Mouse (Mus musculus) heart, postnatal 0 days (tissue): ENCODE results near the gene Casq1. TPM values are rescaled to one million over a fixed set of nuclear protein-coding genes. Genes with fewer than 3 reads are reported as not detected.

Experiments used
- ATAC-seq: fragments of 200-750 bp; cut with Nextera tagmentation; 2 replicates; pipeline ENCODE4 v1.8.0; 2017; ENCODE audit warnings: low read depth, moderate number of reproducible peaks, moderate library complexity; ENCODE audit not compliant: insufficient read depth
- DNase-seq: peaks from one replicate; pipeline ENCODE4 v3.0.0-alpha.2; 2016; ENCODE audit warnings: low spot score
- H3K27ac ChIP-seq: fragments of 300-500 bp; sonication (generic); 2 replicates; pipeline ENCODE4 v1.5.1; 2014; ENCODE audit warnings: low read depth, mild to moderate bottlenecking
- H3K27me3 ChIP-seq: fragments of 300-500 bp; sonication (generic); 2 replicates; pipeline ENCODE4 v1.6.1; 2014; ENCODE audit warnings: low read length, mixed read lengths; ENCODE audit not compliant: control insufficient read depth, insufficient read depth
- H3K36me3 ChIP-seq: fragments of 300-500 bp; sonication (generic); replicated peaks from 2 replicates; pipeline ENCODE4 v1.6.1; 2014; ENCODE audit warnings: low read length, mixed read lengths; ENCODE audit not compliant: control insufficient read depth, insufficient read depth
- H3K4me1 ChIP-seq: fragments of 300-500 bp; sonication (generic); 2 replicates; pipeline ENCODE4 v1.6.1; 2014; ENCODE audit warnings: antibody characterized with exemption; ENCODE audit not compliant: control insufficient read depth, insufficient read depth
- H3K4me2 ChIP-seq: fragments of 300-500 bp; sonication (generic); 2 replicates; pipeline ENCODE4 v1.6.1; 2014; ENCODE audit warnings: low read depth, mild to moderate bottlenecking, low read length, moderate library complexity
- H3K4me3 ChIP-seq: fragments of 300-500 bp; sonication (generic); 2 replicates; pipeline ENCODE4 v1.5.1; 2014; ENCODE audit warnings: low read depth, low read length
- H3K9ac ChIP-seq: fragments of 300-500 bp; sonication (generic); replicated peaks from 2 replicates; pipeline ENCODE4 v1.6.1; 2014; ENCODE audit warnings: low read depth, low read length, mixed read lengths
- H3K9me3 ChIP-seq: fragments of 300-500 bp; sonication (generic); replicated peaks from 2 replicates; pipeline ENCODE4 v1.6.1; 2016; ENCODE audit warnings: low read length; ENCODE audit not compliant: control insufficient read depth
- CTCF ChIP-seq: IDR thresholded peaks from 2 replicates; pipeline ENCODE4 v1.5.1; 2016; ENCODE audit warnings: antibody characterized with exemption, control low read depth, low read depth
- EP300 ChIP-seq: IDR thresholded peaks from 2 replicates; pipeline ENCODE4 v1.6.1; 2016; ENCODE audit warnings: antibody characterized with exemption, low read depth
- WGBS: fragments of 180-500 bp; shearing (Covaris S2); extraction: QIAGEN DNeasy Blood & Tissue Kit; methylation state at CpG from one replicate; pipeline ENCODE4 v1.1.7; 2014; 5-methylcytosine and 5-hydroxymethylcytosine counted together
- polyA plus RNA-seq: library from polyadenylated mRNA; unstranded; fragments of >200 nt; fragmentation: Nextera tagmentation; extraction: Ambion mirVana; gene quantifications from 2 replicates; pipeline ENCODE4 v1.2.1, GENCODE M21; 2015
- total RNA-seq: library from RNA; depleted of rRNA; stranded (reverse); fragments of >200 nt; gene quantifications from 2 replicates; pipeline ENCODE4 v1.2.3, GENCODE M21; 2014; ENCODE audit warnings: low replicate concordance

The Casq1 gene
- total and polyA plus RNA-seq, 2 experiments from 2014 or later = 61.2 to 65.0 TPM

- Histone ChIP-seq H3K4me3 (no peak overlapping the region), H3K9me3 (no peaks in the 10 kb centered on the region), H3K27me3 (no peaks in the 10 kb centered on the region), H3K9ac (no peak overlapping the region), H3K4me2 (no peak overlapping the region), H3K4me1 (no peaks in the 10 kb centered on the region), H3K36me3 (peaks cover 76% of the 10 kb centered on the region), H3K27ac (no peak overlapping the region)
- no peak for ATAC-seq
- DNase-seq = no peak
- 47% methylated on average over 7 of the region's 7 CpGs for WGBS
- TF ChIP-seq CTCF (no peak), EP300 (no peak)
Measured at GRCm38 (mm10) chr1:172179102-172179501, 40.6 kb downstream of the Casq1 start.

- H3K4me2 ChIP-seq = no peak overlapping the region
- DNase-seq = no peak
- H3K27me3 ChIP-seq = no peaks in the 10 kb centered on the region
- H3K9ac ChIP-seq = no peak overlapping the region; the same call in 1 of the 2 replicates
- TF ChIP-seq CTCF = no peak
- no peak for TF ChIP-seq EP300
- no peak overlapping the region for H3K4me3 ChIP-seq
- WGBS = 80% methylated on average over 7 of the region's 7 CpGs
- ATAC-seq = no peak
- no peak overlapping the region for H3K27ac ChIP-seq
- H3K36me3 ChIP-seq = peaks cover 84% of the 10 kb centered on the region
- no peaks in the 10 kb centered on the region for H3K9me3 ChIP-seq
- no peaks in the 10 kb centered on the region for H3K4me1 ChIP-seq
Measured at GRCm38 (mm10) chr1:172177791-172178190, 41.9 kb downstream of the Casq1 start.

- Histone ChIP-seq H3K4me3 (no peak overlapping the region), H3K27ac (no peak overlapping the region), H3K9ac (no peak overlapping the region), H3K27me3 (no peaks in the 10 kb centered on the region), H3K4me2 (no peak overlapping the region), H3K36me3 (peaks cover 84% of the 10 kb centered on the region), H3K4me1 (peaks cover 4% of the 10 kb centered on the region), H3K9me3 (no peaks in the 10 kb centered on the region)
- TF ChIP-seq CTCF = no peak
- TF ChIP-seq EP300 = no peak
- no peak for DNase-seq
- no peak for ATAC-seq
- 73% methylated on average over 5 of the region's 5 CpGs for WGBS
Measured at GRCm38 (mm10) chr1:172173181-172173580, 46.5 kb downstream of the Casq1 start.

- Histone ChIP-seq H3K4me1 (peaks cover 4% of the 10 kb centered on the region), H3K9ac (no peak overlapping the region), H3K27ac (no peak overlapping the region), H3K36me3 (peaks cover 84% of the 10 kb centered on the region), H3K4me2 (no peak overlapping the region), H3K27me3 (no peaks in the 10 kb centered on the region), H3K4me3 (no peak overlapping the region), H3K9me3 (no peaks in the 10 kb centered on the region)
- ATAC-seq (no peak), DNase-seq (no peak)
- 90% methylated on average over 21 of the region's 21 CpGs for WGBS
- TF ChIP-seq CTCF (no peak), EP300 (no peak)
Measured at GRCm38 (mm10) chr1:172172381-172172780, 47.3 kb downstream of the Casq1 start.

- Histone ChIP-seq H3K27me3 (no peaks in the 10 kb centered on the region), H3K4me3 (no peak overlapping the region), H3K9ac (no peak overlapping the region), H3K4me1 (peaks cover 4% of the 10 kb centered on the region), H3K36me3 (peaks cover 92% of the 10 kb centered on the region), H3K4me2 (no peak overlapping the region), H3K9me3 (no peaks in the 10 kb centered on the region), H3K27ac (no peak overlapping the region)
- WGBS = 88% methylated on average over 5 of the region's 5 CpGs
- TF ChIP-seq CTCF (no peak), EP300 (no peak)
- ATAC-seq (no peak), DNase-seq (no peak)
Measured at GRCm38 (mm10) chr1:172169809-172170208, 49.9 kb downstream of the Casq1 start.

GRCm38 (mm10) chr1:172167911-172168310, 51.8 kb downstream of the Casq1 start:
- peaks cover 4% of the 10 kb centered on the region for H3K4me1 ChIP-seq
- TF ChIP-seq CTCF = no peak
- no peak for TF ChIP-seq EP300
- H3K9me3 ChIP-seq = no peaks in the 10 kb centered on the region
- H3K9ac ChIP-seq = no peak overlapping the region
- H3K4me2 ChIP-seq = no peak overlapping the region
- no peak for ATAC-seq
- H3K4me3 ChIP-seq = no peak overlapping the region
- H3K27ac ChIP-seq = no peak overlapping the region
- 90% methylated on average over 5 of the region's 5 CpGs for WGBS
- no peak for DNase-seq
- H3K27me3 ChIP-seq = no peaks in the 10 kb centered on the region
- H3K36me3 ChIP-seq = peaks cover 76% of the 10 kb centered on the region
